Mouse (Mus musculus): ENCODE measurements around the gene Mthfd1l. TPM values are rescaled to one million over a fixed set of nuclear protein-coding genes. Genes with fewer than 3 reads are reported as not detected.

Mthfd1l gene
- polyA plus RNA-seq, 1 experiment from 2014 or later = 14.6 TPM

DNA sequence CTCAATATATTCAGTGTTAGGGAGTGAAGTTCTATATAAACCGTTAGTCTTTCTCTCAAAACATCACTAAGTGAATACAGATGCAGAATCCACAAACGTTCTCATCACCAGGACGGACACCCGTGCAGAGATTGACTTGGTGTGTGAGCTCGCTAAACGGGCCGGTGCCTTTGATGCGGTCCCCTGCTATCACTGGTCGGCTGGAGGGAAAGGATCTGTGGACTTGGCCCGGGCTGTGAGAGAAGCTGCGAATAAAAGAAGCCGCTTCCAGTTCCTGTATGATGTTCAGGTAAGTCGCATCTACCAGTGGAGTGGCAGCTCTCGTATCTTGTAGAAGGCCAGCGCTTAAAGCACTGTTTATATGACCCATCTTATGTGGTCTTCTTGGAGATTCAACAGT lies 117.0 kb downstream of the Mthfd1l start:
- Histone ChIP-seq H3K27ac (no peak overlapping the region), H3K9ac (no peak overlapping the region), H3K27me3 (replicated peaks) (no peaks in the 10 kb centered on the region), H3K4me3 (replicated peaks) (no peak overlapping the region), H3K4me1 (no peaks in the 10 kb centered on the region), H3K4me2 (no peak overlapping the region), H3K36me3 (peaks cover 2% of the 10 kb centered on the region; the same call in 1 of the 2 replicates), H3K9me3 (no peaks in the 10 kb centered on the region)
- ATAC-seq (ENCODE audit: insufficient read depth, low FRiP score, low read depth) = no peak
- 90% methylated on average over 15 of the region's 15 CpGs for WGBS

DNA sequence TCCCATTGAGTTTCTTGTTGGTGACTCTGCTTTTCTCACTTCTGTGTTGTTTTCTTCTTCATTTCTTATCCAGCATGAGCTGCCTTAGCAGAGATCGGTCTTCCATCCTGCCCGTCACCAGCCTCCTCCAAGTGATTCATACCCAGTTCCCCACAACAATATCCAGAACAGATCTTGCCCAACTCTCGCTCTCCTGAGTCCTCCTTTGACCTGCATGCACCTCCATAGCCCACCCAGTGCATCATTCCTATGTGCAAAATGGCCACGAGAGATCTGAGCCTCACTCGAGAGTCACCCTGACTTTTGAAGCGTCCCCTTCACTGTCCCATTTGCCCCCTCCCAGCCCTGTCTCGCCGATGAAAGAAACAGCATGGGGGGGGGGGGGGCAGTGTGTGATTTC lies 120.1 kb downstream of the Mthfd1l start:
- no peak overlapping the region for H3K9ac ChIP-seq

DNA sequence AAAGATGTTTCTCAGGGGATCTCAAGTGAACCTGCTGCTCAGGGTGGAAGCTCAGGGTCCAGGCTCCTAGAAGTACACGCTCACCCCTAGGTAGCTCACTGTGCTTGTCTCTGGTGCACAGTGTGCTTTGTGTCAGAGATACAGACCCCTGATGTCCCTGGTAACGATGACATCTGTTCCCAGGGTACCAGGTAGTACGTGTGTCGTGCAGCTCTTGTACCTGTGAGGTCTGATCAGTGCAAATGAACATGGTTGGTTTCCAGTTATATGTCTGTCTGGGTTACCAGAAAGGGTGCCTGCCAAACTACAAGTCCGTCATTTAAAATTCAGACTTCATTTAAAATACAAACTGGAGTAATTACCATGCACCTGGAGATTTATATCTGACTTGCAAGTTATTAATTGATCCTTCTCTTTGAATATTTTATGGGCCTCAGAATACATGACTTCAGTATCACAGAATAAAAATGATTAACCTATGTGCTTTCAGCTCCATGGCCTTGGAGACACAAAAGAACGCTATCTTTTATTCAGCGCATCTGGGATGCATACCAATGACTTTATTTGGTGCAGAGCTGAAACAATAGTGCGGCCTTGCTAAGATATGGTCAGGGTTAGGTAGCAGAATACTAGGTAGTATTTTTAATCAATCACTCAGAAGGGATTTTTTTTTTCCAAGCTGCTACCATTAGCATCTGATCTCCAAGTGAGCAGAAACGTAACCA lies 121.3 kb downstream of the Mthfd1l start:
- Histone ChIP-seq H3K4me2 (no peak overlapping the region), H3K9me3 (no peaks in the 10 kb centered on the region), H3K36me3 (peaks cover 6% of the 10 kb centered on the region; the same call in 1 of the 2 replicates), H3K4me3 (replicated peaks) (no peak overlapping the region), H3K4me1 (no peaks in the 10 kb centered on the region), H3K27me3 (replicated peaks) (no peaks in the 10 kb centered on the region), H3K9ac (no peak overlapping the region), H3K27ac (no peak overlapping the region)
- ATAC-seq (ENCODE audit: insufficient read depth, low FRiP score, low read depth) = no peak
- 90% methylated on average over 9 of the region's 9 CpGs for WGBS

More for the DNA sequence above, 120.1 kb downstream of the Mthfd1l start:
- Histone ChIP-seq H3K9me3 (no peaks in the 10 kb centered on the region), H3K27me3 (replicated peaks) (no peaks in the 10 kb centered on the region), H3K4me3 (replicated peaks) (no peak overlapping the region), H3K27ac (no peak overlapping the region), H3K4me2 (no peak overlapping the region), H3K4me1 (no peaks in the 10 kb centered on the region), H3K36me3 (peaks cover 6% of the 10 kb centered on the region; the same call in 1 of the 2 replicates)
- WGBS = 93% methylated on average over 8 of the region's 8 CpGs
- ATAC-seq (ENCODE audit: insufficient read depth, low FRiP score, low read depth) = no peak

DNA sequence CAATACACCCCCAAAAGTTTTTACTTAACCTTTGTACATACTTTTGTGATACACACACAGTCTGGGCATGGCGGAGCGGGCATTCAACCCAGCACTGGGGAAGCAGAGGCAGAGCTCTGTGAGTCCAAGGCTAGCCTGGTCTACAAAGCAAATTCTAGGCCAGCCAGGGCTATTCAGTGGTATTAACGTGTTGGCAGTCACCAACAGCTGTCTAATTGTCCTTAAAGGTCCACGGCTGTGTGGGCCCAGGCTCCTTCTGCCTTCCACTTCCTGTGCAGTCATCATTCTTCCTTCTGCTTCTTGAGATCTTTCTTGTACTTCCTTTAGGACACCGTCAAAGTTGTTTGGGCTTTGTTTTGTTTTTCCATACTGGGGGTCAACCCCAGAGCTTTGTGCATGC lies 123.2 kb downstream of the Mthfd1l start:
- ATAC-seq (ENCODE audit: insufficient read depth, low FRiP score, low read depth) = no peak
- Histone ChIP-seq H3K4me1 (no peaks in the 10 kb centered on the region), H3K27ac (no peak overlapping the region), H3K9me3 (no peaks in the 10 kb centered on the region), H3K4me2 (no peak overlapping the region), H3K27me3 (replicated peaks) (no peaks in the 10 kb centered on the region), H3K4me3 (replicated peaks) (no peak overlapping the region), H3K36me3 (peaks cover 3% of the 10 kb centered on the region; the same call in 1 of the 2 replicates), H3K9ac (no peak overlapping the region)
- WGBS = 61% methylated on average over 5 of the region's 5 CpGs

DNA sequence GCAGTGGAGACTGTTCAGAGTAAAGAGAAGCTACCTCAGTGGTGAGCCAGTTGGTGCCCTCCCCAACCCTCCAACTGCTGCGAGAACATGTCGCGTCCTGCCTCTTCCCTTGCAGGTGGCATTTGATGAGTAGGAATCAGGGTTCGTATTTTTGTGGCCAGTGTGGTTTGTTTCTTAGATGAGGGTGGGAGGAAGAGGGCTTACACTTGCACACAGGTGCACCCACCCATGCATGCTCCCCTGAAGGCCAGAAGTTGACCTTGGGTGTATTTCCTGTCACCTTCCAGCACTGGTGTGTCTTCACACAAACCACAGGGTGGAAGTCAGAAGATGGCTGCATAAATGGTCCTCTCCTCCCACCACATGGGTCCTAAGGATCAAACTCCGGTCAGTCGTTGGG lies 127.1 kb downstream of the Mthfd1l start:
- Histone ChIP-seq H3K9ac (no peak overlapping the region), H3K4me1 (no peaks in the 10 kb centered on the region), H3K4me3 (replicated peaks) (no peak overlapping the region), H3K4me2 (no peak overlapping the region), H3K27me3 (replicated peaks) (no peaks in the 10 kb centered on the region), H3K9me3 (no peaks in the 10 kb centered on the region), H3K27ac (no peak overlapping the region), H3K36me3 (peaks cover 3% of the 10 kb centered on the region; the same call in 1 of the 2 replicates)
- WGBS = 90% methylated on average over 6 of the region's 6 CpGs
- ATAC-seq (ENCODE audit: insufficient read depth, low FRiP score, low read depth) = no peak

DNA sequence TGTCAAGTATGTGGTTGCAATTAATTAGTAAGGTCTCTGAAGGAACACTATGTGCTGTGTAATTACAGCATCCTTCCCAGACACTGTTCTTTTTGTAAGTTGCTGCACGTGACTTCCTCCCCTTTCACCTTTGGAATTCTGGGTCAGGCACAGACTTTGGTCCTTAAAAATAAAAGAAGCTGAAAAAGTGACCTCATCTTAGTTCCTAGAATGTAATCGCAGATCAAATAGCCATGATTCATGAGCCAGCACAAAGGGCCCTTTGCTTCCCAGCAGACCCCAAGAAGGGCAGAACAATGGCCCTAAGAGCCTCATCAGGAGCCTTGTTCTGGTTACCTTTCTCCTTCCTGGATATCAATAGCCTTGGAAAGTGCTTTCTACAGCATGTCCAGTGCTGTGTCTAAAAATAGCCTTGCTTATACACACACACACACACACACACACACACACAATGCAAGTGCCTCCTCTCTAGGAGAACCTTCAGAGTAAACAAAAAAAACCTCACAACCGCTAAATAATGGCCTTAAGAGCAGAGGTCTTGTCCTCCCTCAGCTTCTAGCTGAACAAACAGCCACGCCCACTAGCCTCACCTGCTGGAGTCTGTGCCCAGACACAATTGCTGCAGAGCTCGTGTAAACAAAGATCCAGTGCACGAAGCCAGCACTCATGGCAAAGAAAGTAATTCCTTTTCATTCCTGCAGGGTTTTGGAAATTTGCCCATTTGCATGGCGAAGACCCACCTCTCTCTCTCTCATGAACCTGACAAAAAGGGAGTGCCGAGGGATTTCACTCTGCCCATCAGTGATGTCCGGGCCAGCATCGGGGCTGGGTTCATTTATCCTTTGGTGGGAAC lies 133.0 kb downstream of the Mthfd1l start:
- ATAC-seq (ENCODE audit: insufficient read depth, low FRiP score, low read depth) = peak; percentile 67
- Histone ChIP-seq H3K4me2 (0 out of 2 replicates have a peak overlapping the region, but pooled peaks have one; percentile 2), H3K27ac (peak overlapping the region; percentile 81), H3K4me3 (replicated peaks) (no peak overlapping the region), H3K36me3 (no peaks in the 10 kb centered on the region), H3K27me3 (replicated peaks) (no peaks in the 10 kb centered on the region), H3K4me1 (peaks cover 30% of the 10 kb centered on the region), H3K9me3 (no peaks in the 10 kb centered on the region), H3K9ac (no peak overlapping the region)
- 25% methylated on average over 10 of the region's 10 CpGs for WGBS

DNA sequence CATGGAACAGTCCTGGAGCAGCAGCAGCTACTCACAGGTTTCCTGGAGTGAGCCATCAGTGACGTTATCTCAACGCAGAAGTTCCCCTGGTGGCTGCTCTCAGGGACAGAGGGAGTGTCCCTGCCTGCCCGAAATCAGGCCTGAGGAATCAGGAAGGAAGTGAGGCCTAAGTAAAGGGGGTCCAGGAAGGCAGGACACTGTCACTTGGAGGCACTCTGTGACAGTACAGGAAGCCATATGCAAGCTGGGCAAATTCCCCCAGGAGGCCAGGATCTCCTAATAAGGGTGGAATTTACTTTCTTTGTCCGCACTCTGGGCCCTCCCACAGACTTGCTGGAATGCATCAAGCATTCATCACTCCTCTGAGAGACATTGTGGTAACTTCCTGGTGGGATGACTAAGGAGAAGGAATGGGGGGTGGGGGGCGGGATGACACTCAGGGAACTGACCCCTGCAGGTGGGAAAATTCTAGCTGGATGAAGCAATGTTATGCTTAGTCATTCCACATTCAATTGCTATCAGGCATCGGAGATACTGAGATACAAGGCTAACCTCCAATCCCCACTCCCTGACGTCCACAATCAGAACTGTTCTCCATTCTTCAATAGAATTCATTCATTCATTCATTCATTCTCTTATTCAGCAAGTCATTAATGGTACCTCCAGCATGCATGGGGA lies 134.9 kb downstream of the Mthfd1l start:
- no peaks in the 10 kb centered on the region for H3K9me3 ChIP-seq
- 25% methylated on average over 7 of the region's 7 CpGs for WGBS
- H3K4me2 ChIP-seq = no peak overlapping the region
- peak overlapping the region; percentile 81 for H3K27ac ChIP-seq
- H3K36me3 ChIP-seq = no peaks in the 10 kb centered on the region
- peaks cover 40% of the 10 kb centered on the region for H3K4me1 ChIP-seq
- H3K4me3 ChIP-seq (replicated peaks) = no peak overlapping the region
- peak; percentile 49 for ATAC-seq (ENCODE audit: insufficient read depth, low FRiP score, low read depth)
- H3K9ac ChIP-seq = no peak overlapping the region
- no peaks in the 10 kb centered on the region for H3K27me3 ChIP-seq (replicated peaks)

DNA sequence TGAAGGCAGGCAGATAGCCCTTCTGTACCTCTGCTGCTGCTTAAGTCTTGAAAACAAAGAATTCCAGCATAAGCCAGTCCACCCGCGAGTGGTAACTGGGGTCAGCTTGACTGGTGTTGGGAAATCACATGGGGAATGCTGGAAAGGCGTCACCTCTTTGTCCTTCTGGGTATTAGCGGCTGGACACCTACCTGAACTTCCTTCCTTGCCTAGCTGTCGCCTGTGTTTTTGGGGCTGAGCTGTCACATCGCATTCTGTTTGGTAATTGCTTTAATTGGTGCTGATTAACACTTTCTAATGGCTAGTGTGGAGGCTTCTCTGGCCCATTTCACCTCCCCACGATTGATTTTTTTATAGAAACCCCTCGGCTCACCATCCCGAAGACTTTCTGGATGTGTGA lies 135.5 kb downstream of the Mthfd1l start:
- H3K9ac ChIP-seq = no peak overlapping the region
- H3K4me1 ChIP-seq = peaks cover 42% of the 10 kb centered on the region
- no peak overlapping the region for H3K4me2 ChIP-seq
- no peaks in the 10 kb centered on the region for H3K9me3 ChIP-seq
- no peak for ATAC-seq (ENCODE audit: insufficient read depth, low FRiP score, low read depth)
- H3K27ac ChIP-seq = peak overlapping the region; percentile 81
- no peak overlapping the region for H3K4me3 ChIP-seq (replicated peaks)
- no peaks in the 10 kb centered on the region for H3K27me3 ChIP-seq (replicated peaks)
- no peaks in the 10 kb centered on the region for H3K36me3 ChIP-seq
- 77% methylated on average over 9 of the region's 9 CpGs for WGBS

DNA sequence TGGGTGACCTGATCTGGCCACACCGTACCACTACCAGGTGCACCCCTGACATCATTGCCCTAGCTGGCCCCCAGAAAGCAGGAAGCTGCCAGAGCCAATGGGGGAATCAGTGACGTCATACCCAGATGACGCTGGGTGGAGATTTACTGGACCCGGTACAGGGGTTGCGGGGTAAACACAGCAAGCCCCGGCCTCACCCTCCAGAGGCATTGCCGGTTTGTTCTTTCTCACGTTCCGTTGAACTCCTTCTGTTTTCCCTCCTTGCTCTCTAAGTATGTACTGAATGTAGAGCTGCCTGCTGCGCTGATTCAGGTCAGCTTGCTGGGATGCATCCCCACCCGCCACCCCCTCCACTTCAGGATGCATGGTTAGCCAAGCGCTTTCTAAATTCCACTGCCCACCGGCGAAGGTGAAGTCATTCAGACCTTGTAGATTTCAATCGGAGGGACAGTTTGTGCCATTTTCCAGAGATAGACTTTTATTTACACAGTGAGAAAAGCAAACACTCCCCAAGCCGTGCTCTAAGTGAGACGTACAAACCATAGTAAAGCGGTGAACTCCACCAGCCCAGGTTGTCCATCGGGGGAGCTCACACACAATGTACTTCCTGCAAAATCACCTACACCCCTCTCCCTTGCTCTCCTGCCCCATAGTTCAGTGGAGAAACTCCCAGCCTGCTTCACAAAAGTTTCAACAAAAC lies 138.3 kb downstream of the Mthfd1l start:
- Histone ChIP-seq H3K27me3 (replicated peaks) (no peaks in the 10 kb centered on the region), H3K9ac (no peak overlapping the region), H3K4me3 (replicated peaks) (no peak overlapping the region), H3K27ac (peak overlapping the region; percentile 13; the same call in 1 of the 2 replicates), H3K9me3 (no peaks in the 10 kb centered on the region), H3K36me3 (no peaks in the 10 kb centered on the region), H3K4me1 (peaks cover 37% of the 10 kb centered on the region), H3K4me2 (peak overlapping the region; percentile 27; the same call in 1 of the 2 replicates)
- peak; percentile 18 for ATAC-seq (ENCODE audit: insufficient read depth, low FRiP score, low read depth)
- 47% methylated on average over 19 of the region's 19 CpGs for WGBS

DNA sequence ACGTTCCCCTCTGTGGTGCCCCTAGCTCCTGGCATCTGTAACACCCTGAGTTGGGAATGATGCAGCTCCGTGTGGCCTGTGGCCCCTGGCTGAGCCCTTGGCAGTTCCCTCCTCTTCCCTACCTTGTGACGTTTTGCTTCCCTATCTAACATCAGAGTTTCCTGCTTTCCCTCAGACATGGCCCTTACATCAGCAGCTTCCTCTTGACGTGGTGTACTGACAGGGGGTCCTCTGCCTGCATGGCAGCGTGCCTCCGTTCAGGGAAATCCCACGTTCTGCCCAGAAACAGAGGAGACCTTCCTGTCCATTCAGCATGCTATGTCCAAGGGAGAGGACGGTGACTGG lies 138.8 kb downstream of the Mthfd1l start:
- Histone ChIP-seq H3K9me3 (no peaks in the 10 kb centered on the region), H3K4me1 (peaks cover 32% of the 10 kb centered on the region), H3K4me2 (no peak overlapping the region), H3K36me3 (no peaks in the 10 kb centered on the region), H3K27me3 (replicated peaks) (no peaks in the 10 kb centered on the region), H3K27ac (peak overlapping the region; percentile 13; the same call in 1 of the 2 replicates), H3K9ac (no peak overlapping the region), H3K4me3 (replicated peaks) (no peak overlapping the region)
- 71% methylated on average over 8 of the region's 8 CpGs for WGBS
- ATAC-seq (ENCODE audit: insufficient read depth, low FRiP score, low read depth) = no peak

DNA sequence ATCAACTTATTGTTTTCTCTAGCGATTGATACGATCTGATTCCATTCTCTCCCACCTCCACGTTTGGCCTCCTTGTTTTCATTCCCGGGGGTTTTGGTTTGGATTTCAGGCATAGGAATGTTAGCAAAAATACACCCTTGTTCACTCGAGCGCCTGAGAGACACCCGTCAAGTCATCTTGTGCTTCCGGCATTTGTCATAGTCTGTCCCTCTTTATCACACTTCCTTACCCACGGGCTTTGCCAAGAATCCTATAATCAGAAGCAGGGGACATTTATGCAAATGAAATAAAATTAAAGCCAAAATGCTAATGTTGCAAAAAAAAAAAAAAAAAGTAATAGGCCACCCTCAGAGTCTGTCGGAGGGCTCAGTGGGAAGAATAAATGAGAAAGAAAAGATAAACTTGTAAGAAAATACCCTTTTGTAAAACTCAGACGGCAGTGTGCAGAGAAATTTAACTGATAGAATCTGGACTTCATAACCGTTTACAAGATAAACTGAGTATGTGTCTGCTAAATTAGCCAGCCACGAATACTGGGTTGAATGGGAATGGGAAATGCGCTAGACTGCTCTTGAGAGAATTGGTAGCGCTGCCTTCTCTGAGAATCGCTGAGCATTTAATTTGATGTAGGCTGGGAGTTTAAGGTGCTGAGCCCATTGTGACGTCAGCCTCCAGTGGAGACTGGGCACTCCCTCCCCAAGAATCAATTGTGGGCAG lies 139.9 kb downstream of the Mthfd1l start:
- Histone ChIP-seq H3K4me2 (no peak overlapping the region), H3K27ac (peak overlapping the region; percentile 44), H3K4me3 (replicated peaks) (no peak overlapping the region), H3K9ac (no peak overlapping the region), H3K27me3 (replicated peaks) (no peaks in the 10 kb centered on the region), H3K4me1 (peaks cover 27% of the 10 kb centered on the region), H3K9me3 (no peaks in the 10 kb centered on the region), H3K36me3 (no peaks in the 10 kb centered on the region)
- no peak for ATAC-seq (ENCODE audit: insufficient read depth, low FRiP score, low read depth)
- 58% methylated on average over 17 of the region's 17 CpGs for WGBS
